Mouse (Mus musculus) small intestine, adult 2 months (tissue): ENCODE measurements around the gene Cenpw. TPM values are rescaled to one million over a fixed set of nuclear protein-coding genes. Genes with fewer than 3 reads are reported as not detected.

Experiments
- H3K27ac ChIP-seq: fragments of 200-500 bp; 2 replicates; pipeline ENCODE4 v1.5.1; 2012; ENCODE audit warnings: low read depth, low read length, control low read depth, inconsistent platforms; ENCODE audit not compliant: insufficient read depth
- H3K27me3 ChIP-seq: fragments of 200-500 bp; 2 replicates; pipeline ENCODE4 v1.6.1; 2012; ENCODE audit warnings: mild to moderate bottlenecking, moderate library complexity, low read length, inconsistent platforms; ENCODE audit not compliant: control insufficient read depth, insufficient read depth
- H3K36me3 ChIP-seq: fragments of 200-500 bp; 2 replicates; pipeline ENCODE4 v1.6.1; 2012; ENCODE audit warnings: mild to moderate bottlenecking, low read length, control low read depth, inconsistent platforms; ENCODE audit not compliant: control insufficient read depth, insufficient read depth
- H3K4me1 ChIP-seq: fragments of 200-500 bp; 2 replicates; pipeline ENCODE4 v1.6.1; 2012; ENCODE audit warnings: low read length, inconsistent platforms, mixed read lengths; ENCODE audit not compliant: control insufficient read depth, insufficient read depth, insufficient read length
- H3K4me3 ChIP-seq: fragments of 200-500 bp; 2 replicates; pipeline ENCODE4 v1.5.1; 2012; ENCODE audit warnings: low read depth, mild to moderate bottlenecking, control low read depth, inconsistent platforms, low read length, moderate library complexity
- CTCF ChIP-seq: fragments of 200-500 bp; IDR thresholded peaks from 2 replicates; pipeline ENCODE4 v1.5.1; 2012; ENCODE audit warnings: low read depth, mild to moderate bottlenecking, control low read depth, inconsistent platforms, low read length, moderate library complexity, mixed read lengths; ENCODE audit not compliant: insufficient replicate concordance, insufficient read length; ENCODE audit errors: extremely low read depth
- POLR2A ChIP-seq: fragments of 200-500 bp; IDR thresholded peaks from 2 replicates; pipeline ENCODE4 v1.6.1; 2012; ENCODE audit warnings: low read depth, mild to moderate bottlenecking, control low read depth, inconsistent platforms, low read length, moderate library complexity
- WGBS: fragments of 180-500 bp; shearing (Covaris S2); methylation state at CpG from one replicate; pipeline ENCODE4 v1.1.7; 2018; 5-methylcytosine and 5-hydroxymethylcytosine counted together
- polyA plus RNA-seq: library from polyadenylated mRNA; depleted of rRNA; stranded (reverse); fragments of >200 nt; gene quantifications from 2 replicates; pipeline ENCODE4 v1.2.3, GENCODE M21; 2012; rRNA removed

Gene Cenpw
- polyA plus RNA-seq: 0.98 and 2.6 TPM in 2 replicates

DNA sequence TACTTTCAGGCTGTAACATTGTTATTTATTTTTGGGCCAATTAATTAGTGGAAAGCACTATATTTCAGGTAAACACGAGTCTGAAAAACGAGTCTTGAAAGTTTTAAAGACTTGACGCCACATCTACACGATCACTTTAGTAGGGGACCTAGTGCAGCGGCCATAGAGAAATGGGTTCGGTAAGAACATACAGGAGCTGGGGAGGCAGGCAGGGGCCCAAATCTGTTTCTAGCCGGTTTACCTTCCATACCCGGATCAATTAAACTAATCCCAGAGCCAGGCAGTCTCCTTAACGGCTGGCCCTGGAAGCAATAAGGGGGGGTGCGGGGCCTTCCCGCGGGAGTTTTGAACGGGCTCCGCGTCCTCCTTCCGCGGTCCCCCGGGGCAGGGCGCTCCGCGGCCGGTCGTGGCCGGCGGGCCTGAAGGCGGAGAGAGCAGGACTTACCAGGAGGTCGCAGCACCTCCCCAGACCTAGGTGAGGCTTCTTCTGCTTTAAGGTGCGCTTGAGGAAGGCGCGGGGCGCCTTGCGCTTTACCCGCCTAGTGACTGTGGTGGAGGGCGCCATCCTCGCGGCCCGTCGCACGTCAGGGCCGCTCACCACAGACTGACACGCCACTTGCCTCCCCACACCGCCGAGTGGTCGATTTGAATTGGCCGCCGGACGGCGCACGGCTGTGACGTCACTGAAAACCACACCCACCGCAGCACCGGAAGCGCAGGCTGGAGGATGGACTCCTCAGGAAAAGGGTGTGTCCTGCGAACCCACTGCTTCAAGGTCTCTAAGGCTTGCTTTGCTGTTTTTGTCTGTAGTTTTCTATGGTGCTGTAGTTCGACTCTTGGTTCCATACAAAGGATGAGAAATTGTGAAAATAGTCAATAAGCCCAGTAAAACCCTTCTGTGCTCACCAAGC is at the start of gene Cenpw:
Gene Cenpw (minus strand): TSS at position 645 of the 911 bp plus-strand sequence.
- Histone ChIP-seq H3K4me1 (0 out of 2 replicates have a peak, but pooled peaks cover 2% of the 10 kb centered on the region), H3K27ac (no peak within 1 kb of the TSS), H3K27me3 (no peaks in the 10 kb centered on the region), H3K36me3 (no peaks in the 10 kb centered on the region), H3K4me3 (peak within 1 kb of the TSS; percentile 88)
- WGBS: under 1% methylated on average over 55 of the region's 55 CpGs
- no peak for TF ChIP-seq CTCF
- TF ChIP-seq POLR2A: no peak

DNA sequence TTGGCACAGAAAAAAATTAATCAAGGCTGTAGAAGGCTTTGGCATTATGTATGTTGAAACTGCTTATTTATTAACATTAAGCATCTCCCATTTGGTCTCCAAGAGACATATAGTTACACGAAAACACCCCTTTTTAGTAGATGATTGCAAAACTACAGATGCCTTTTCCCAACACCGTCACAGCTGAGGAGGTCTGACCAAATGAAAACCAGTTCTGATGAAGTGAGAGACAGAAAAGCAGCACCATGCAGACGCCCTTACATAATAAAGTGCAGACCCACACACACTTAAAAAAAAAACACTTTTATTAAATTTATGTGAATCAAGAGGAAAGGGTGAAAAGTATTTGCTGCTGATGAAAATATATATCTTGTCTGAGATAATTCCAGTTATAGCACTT is 49.3 kb upstream of the Cenpw start:
- no peak overlapping the region for H3K27ac ChIP-seq
- WGBS: 67% methylated on average over 3 of the region's 3 CpGs
- H3K36me3 ChIP-seq: no peaks in the 10 kb centered on the region
- no peaks in the 10 kb centered on the region for H3K27me3 ChIP-seq
- H3K4me1 ChIP-seq: no peaks in the 10 kb centered on the region
- TF ChIP-seq POLR2A: no peak
- TF ChIP-seq CTCF: no peak
- no peak overlapping the region for H3K4me3 ChIP-seq

- TF ChIP-seq CTCF: no peak
- no peak for TF ChIP-seq POLR2A
- H3K27me3 ChIP-seq: no peaks in the 10 kb centered on the region
- H3K27ac ChIP-seq: no peak overlapping the region
- 0 out of 2 replicates have a peak, but pooled peaks cover 2% of the 10 kb centered on the region for H3K4me1 ChIP-seq
- H3K4me3 ChIP-seq: peak overlapping the region; percentile 26; the same call in 1 of the 2 replicates
- WGBS: 49% methylated on average over 5 of the region's 5 CpGs
- H3K36me3 ChIP-seq: no peaks in the 10 kb centered on the region
Measured at GRCm38 (mm10) chr10:30199501-30199900, 859 bp downstream of the Cenpw start.

DNA sequence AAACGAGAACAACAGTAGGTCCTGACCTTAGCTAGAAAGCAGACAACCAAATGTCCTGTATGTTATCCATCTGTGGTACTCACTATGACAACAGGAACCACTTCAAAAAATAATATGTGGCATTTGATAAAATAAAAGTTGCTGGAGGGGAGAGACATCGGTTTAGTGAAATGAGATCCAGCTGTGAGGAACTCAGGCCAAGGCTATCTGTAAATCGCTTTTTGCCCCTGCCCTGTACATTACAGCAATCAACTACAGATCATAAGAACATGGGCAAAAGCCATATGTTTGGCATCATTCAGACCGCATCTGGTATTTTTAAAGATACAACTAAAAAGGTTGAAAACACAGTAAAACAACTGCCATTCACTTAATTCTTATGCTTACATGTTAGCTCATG is 32.7 kb downstream of the Cenpw start:
- H3K36me3 ChIP-seq: no peaks in the 10 kb centered on the region

More for the DNA sequence above, 32.7 kb downstream of the Cenpw start:
- Histone ChIP-seq H3K4me1 (no peaks in the 10 kb centered on the region), H3K4me3 (no peak overlapping the region), H3K27me3 (no peaks in the 10 kb centered on the region), H3K27ac (no peak overlapping the region)
- 82% methylated on average over 4 of the region's 4 CpGs for WGBS
- TF ChIP-seq POLR2A: no peak
- no peak for TF ChIP-seq CTCF
